Mouse (Mus musculus) skeletal muscle tissue, adult 2 months (tissue): ENCODE measurements around the gene Nudt15.

ENCODE experiments used
- DNase-seq: peaks from one replicate; pipeline ENCODE4 v3.0.0-alpha.2; 2012; ENCODE audit warnings: low read depth, low spot score

Gene Nudt15

GRCm38 (mm10) chr14:73508630-73509395, 39.2 kb downstream of the Nudt15 start:
- no peak for DNase-seq

- no peak for DNase-seq
Observed at GRCm38 (mm10) chr14:73507702-73508376, 40.2 kb downstream of the Nudt15 start.

- DNase-seq, result no peak
Observed at GRCm38 (mm10) chr14:73507200-73507599, 40.8 kb downstream of the Nudt15 start.

- no peak for DNase-seq
Observed at GRCm38 (mm10) chr14:73506283-73506682, 41.8 kb downstream of the Nudt15 start.

GRCm38 (mm10) chr14:73503237-73503933, 44.7 kb downstream of the Nudt15 start:
- DNase-seq, result no peak

GRCm38 (mm10) chr14:73502591-73503184, 45.4 kb downstream of the Nudt15 start:
- no peak for DNase-seq

- DNase-seq, result no peak
Observed at GRCm38 (mm10) chr14:73501721-73502120, 46.3 kb downstream of the Nudt15 start.

GRCm38 (mm10) chr14:73501283-73501682, 46.8 kb downstream of the Nudt15 start:
- DNase-seq, result no peak

GRCm38 (mm10) chr14:73495753-73496152, 52.3 kb downstream of the Nudt15 start:
- DNase-seq, result no peak

- DNase-seq, result no peak
Observed at GRCm38 (mm10) chr14:73494122-73494521, 53.9 kb downstream of the Nudt15 start.

GRCm38 (mm10) chr14:73493356-73493755, 54.7 kb downstream of the Nudt15 start:
- DNase-seq, result no peak

- no peak for DNase-seq
Observed at GRCm38 (mm10) chr14:73486641-73487040, 61.4 kb downstream of the Nudt15 start.

GRCm38 (mm10) chr14:73484366-73485110, 63.5 kb downstream of the Nudt15 start:
- no peak for DNase-seq

GRCm38 (mm10) chr14:73483516-73484229, 64.4 kb downstream of the Nudt15 start:
- DNase-seq, result no peak

GRCm38 (mm10) chr14:73479771-73480170, 68.3 kb downstream of the Nudt15 start:
- no peak for DNase-seq

- no peak for DNase-seq
Observed at GRCm38 (mm10) chr14:73478321-73478720, 69.7 kb downstream of the Nudt15 start.

- DNase-seq, result no peak
Observed at GRCm38 (mm10) chr14:73477077-73477476, 71.0 kb downstream of the Nudt15 start.

- no peak for DNase-seq
Observed at GRCm38 (mm10) chr14:73476361-73476934, 71.6 kb downstream of the Nudt15 start.

GRCm38 (mm10) chr14:73475506-73475905, 72.5 kb downstream of the Nudt15 start:
- DNase-seq, result peak; percentile 67

- peak; percentile 53 for DNase-seq
Observed at GRCm38 (mm10) chr14:73474636-73475093, 73.4 kb downstream of the Nudt15 start.
